Mouse (Mus musculus): Measurements from ENCODE around the gene Nlk.

DNA sequence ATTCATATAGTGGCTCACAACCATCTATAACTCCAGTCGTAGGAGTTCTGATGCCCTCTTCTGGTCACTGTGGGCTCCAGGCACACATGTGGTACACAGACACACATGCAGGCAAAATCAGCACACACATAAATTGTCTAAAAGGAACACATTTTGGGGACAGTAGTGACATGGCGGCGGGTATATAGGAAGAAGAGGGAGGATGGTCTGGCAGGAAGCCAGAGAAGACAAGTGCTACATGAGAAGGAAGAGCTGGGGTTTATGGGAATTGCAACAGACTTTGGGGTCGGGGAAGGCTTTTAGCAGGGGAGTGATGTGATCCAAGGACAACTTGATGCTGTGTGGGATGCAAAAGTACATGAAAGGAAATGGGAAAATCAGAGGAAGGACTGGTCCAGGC is 162.7 kb downstream of the Nlk start:
- no peak for TF ChIP-seq CTCF (IDR thresholded peaks at IDR 0.05; ENCODE audit: low read depth)
- TF ChIP-seq EP300 (IDR thresholded peaks at IDR 0.05; ENCODE audit: low read depth), result no peak

Measured in liver, embryonic 14.5 days (tissue).